In genomic region chr10:107209927-107210326, GRCm38 (mm10) we compare ENCODE assay signal across 16 mouse cellular contexts.
A peak's percentile ranks its signal among the peaks of the same experiment; 100 is the strongest.
DNase-seq lines count a peak whose midpoint lies in the region; ATAC-seq lines count a peak whose summit lies in the region.
"Had no signal": no experiment of that assay in that cellular context is flagged by ENCODE, and none has a peak within 500 bp of the region (broad histone marks: within the 10 kb centered on the region; RNA-seq: fewer than 3 reads in every experiment).

No protein-coding gene starts in this region.

- no peak for DNase-seq in frontal cortex, postnatal 14 days (ENCODE audit: low spot score in 2 of 2)
- DNase-seq in brain, adult 2 months (ENCODE audit: low read depth, low spot score), result peak; percentile 30
- DNase-seq in retina, postnatal 1 day, result peak; percentile 30
- no peak for DNase-seq in layer of hippocampus, adult 18-20 months (ENCODE audit: low spot score in 2 of 2)
- no peak for DNase-seq in adrenal gland, postnatal 14 days
- DNase-seq: adrenal gland, adult 8-10 months; adrenal gland, postnatal 25 days; cerebellum, adult 11-12 months; cerebellum, adult 9-11 months; cerebellum, postnatal 14 days; forebrain, postnatal 0 days had no signal

- ATAC-seq in frontal cortex, adult (ENCODE audit: low TSS enrichment), result peak; percentile 51; the same call in 1 of the 2 replicates
- ATAC-seq: activated CD4-positive, CD25-positive, alpha-beta regulatory T cell, adult 4 months; forebrain, embryonic 13.5 days; forebrain, embryonic 15.5 days; forebrain, postnatal 0 days; Patski had no signal

Comparison
In these comparisons a context has a peak if more than half of its experiments do, and no peak if none do; other contexts are left out.
1. DNase-seq: peak in brain, adult 2 months (single experiment) and retina, postnatal 1 day (single experiment); none in frontal cortex, postnatal 14 days (0 of 2), layer of hippocampus, adult 18-20 months (0 of 2) and adrenal gland, postnatal 14 days (single experiment).